Mouse (Mus musculus): ENCODE measurements at regions not wholly inside any gene's neighbourhood (a gene's known extent, or its start where the extent isn't known, plus 50 kb on each side); places are given as distances from the start of the nearest gene placed in this dataset.

GRCm38 (mm10) chr7:144993566-144993965 is 53.8 kb upstream of the Ccnd1 start:
- DNase-seq (ENCODE audit: low spot score): no peak

GRCm38 (mm10) chr7:144991760-144992159 is 52.0 kb upstream of the Ccnd1 start:
- no peak for DNase-seq (ENCODE audit: low spot score)

All from ovary, postnatal 10 days (tissue).